Mouse (Mus musculus) lung, postnatal 0 days (tissue): Measurements from ENCODE around the gene Vmn2r86. TPM values are rescaled to one million over a fixed set of nuclear protein-coding genes. Genes with fewer than 3 reads are reported as not detected.
"Not testable (repeated sequence)": the region's sequence is repeated elsewhere in the genome, so short reads cannot be mapped to it uniquely, and the experiment has no call there.

ENCODE experiments used
- ATAC-seq: fragments of 200-750 bp; cut with Nextera tagmentation; 2 replicates; pipeline ENCODE4 v1.8.0; 2017; ENCODE audit warnings: moderate library complexity
- DNase-seq: peaks from one replicate; pipeline ENCODE4 v3.0.0-alpha.2; 2016; ENCODE audit warnings: low spot score
- H3K27ac ChIP-seq: fragments of 300-500 bp; sonication (generic); 2 replicates; pipeline ENCODE4 v1.5.1; 2014; ENCODE audit warnings: antibody characterized with exemption, mild to moderate bottlenecking, low read length, mixed read lengths
- H3K27me3 ChIP-seq: fragments of 300-500 bp; sonication (generic); replicated peaks from 2 replicates; pipeline ENCODE4 v1.6.1; 2014; ENCODE audit warnings: low read length, mixed read lengths; ENCODE audit not compliant: insufficient read depth
- H3K36me3 ChIP-seq: fragments of 300-500 bp; sonication (generic); 2 replicates; pipeline ENCODE4 v1.6.1; 2014; ENCODE audit warnings: low read length, mixed read lengths; ENCODE audit not compliant: insufficient read depth
- H3K4me1 ChIP-seq: fragments of 300-500 bp; sonication (generic); 2 replicates; pipeline ENCODE4 v1.6.1; 2014; ENCODE audit warnings: antibody characterized with exemption, low read depth, low read length, mixed read lengths; ENCODE audit not compliant: insufficient read depth
- H3K4me2 ChIP-seq: fragments of 300-500 bp; sonication (generic); replicated peaks from 2 replicates; pipeline ENCODE4 v1.6.1; 2014; ENCODE audit warnings: low read depth, mild to moderate bottlenecking, low read length, moderate library complexity, mixed read lengths
- H3K4me3 ChIP-seq: fragments of 300-500 bp; sonication (generic); 2 replicates; pipeline ENCODE4 v1.5.1; 2014; ENCODE audit warnings: low read depth, low read length
- H3K9ac ChIP-seq: fragments of 300-500 bp; sonication (generic); replicated peaks from 2 replicates; pipeline ENCODE4 v1.6.1; 2014; ENCODE audit warnings: low read depth, mild to moderate bottlenecking
- H3K9me3 ChIP-seq: fragments of 300-500 bp; sonication (generic); 2 replicates; pipeline ENCODE4 v1.6.1; 2016; ENCODE audit warnings: low read length, mixed read lengths
- CTCF ChIP-seq: IDR thresholded peaks from 2 replicates; pipeline ENCODE4 v1.5.1; 2016; ENCODE audit warnings: antibody characterized with exemption, mild to moderate bottlenecking
- EP300 ChIP-seq: IDR thresholded peaks from 2 replicates; pipeline ENCODE4 v1.6.1; 2016; ENCODE audit warnings: antibody characterized with exemption, mild to moderate bottlenecking, control low read depth
- WGBS: fragments of 180-500 bp; shearing (Covaris S2); extraction: QIAGEN DNeasy Blood & Tissue Kit; methylation state at CpG from one replicate; pipeline ENCODE4 v1.1.7; 2014; 5-methylcytosine and 5-hydroxymethylcytosine counted together
- polyA plus RNA-seq: library from polyadenylated mRNA; unstranded; fragments of >200 nt; fragmentation: Nextera tagmentation; extraction: Ambion mirVana; gene quantifications from 2 replicates; pipeline ENCODE4 v1.2.1, GENCODE M21; 2015

Vmn2r86 gene
- polyA plus RNA-seq, 1 experiment from 2014 or later: not detected

DNA sequence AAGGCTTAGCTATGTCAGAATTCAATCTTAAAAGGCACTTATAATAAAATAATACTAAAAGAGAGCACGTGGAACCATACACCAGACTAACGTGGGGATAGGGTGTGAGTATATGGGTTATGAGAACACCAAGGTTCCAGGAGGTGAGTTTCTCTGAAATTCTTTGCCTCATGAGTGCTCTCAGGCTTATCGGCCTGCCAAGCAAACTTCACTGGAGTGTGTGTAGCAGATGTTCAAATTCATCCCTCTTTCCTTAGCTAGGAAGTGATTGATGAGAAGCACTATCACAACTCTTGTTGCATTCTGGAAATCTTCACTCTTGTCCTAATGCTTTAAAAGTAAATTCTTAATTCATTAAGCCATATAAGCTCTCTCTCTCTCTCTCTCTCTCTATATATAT lies 35.4 kb downstream of the Vmn2r86 start:
- Histone ChIP-seq H3K27ac (no peak overlapping the region), H3K4me1 (no peaks in the 10 kb centered on the region), H3K9ac (no peak overlapping the region), H3K27me3 (no peaks in the 10 kb centered on the region), H3K4me3 (no peak overlapping the region), H3K9me3 (no peaks in the 10 kb centered on the region), H3K4me2 (no peak overlapping the region), H3K36me3 (no peaks in the 10 kb centered on the region)
- ATAC-seq (no peak), DNase-seq (no peak)
- WGBS: 61% methylated on average over 3 of the region's 3 CpGs
- TF ChIP-seq EP300 (no peak), CTCF (no peak)

DNA sequence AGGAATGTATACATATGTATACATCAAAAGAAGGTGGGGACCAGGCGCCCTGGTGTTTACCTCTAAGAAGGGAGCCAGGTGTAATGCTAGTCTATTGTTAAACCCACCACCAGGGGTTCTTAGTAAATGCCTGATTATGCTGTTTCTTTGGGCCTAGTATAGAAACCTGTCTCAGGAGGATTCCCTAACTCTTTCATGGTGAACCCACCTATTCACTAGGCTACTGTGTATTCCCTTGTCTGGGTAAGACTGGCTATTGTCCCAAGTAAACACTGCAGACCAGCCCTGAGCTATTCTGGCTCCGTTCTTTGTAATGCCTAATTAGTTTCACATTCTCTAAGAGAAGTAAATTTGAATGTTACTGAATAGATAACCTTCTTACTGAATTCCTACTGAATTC lies 35.9 kb downstream of the Vmn2r86 start:
- H3K9ac ChIP-seq, H3K27ac ChIP-seq, H3K9me3 ChIP-seq, DNase-seq, H3K4me1 ChIP-seq, H3K4me2 ChIP-seq, H3K27me3 ChIP-seq, H3K4me3 ChIP-seq, H3K36me3 ChIP-seq, ATAC-seq: not testable (repeated sequence)
- WGBS: 56% methylated on average over 2 of the region's 2 CpGs

DNA sequence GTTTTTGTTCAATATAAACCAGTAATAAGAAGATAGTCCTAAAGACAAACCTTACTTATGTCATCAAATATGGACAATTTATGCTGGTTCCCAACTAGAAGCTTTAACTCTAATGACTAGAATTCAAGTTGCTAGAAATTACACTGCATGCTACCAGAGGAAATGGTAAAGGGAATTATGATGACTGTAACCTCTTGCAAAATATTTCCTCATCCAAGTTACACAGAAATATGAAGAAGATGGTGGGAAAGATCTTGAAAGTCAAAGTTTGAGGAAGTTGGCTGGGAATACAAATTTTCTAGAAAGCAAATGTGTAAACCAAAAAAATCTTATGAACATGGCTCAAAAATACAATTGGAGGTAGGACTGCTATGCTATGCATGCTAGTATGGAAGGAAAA lies 39.5 kb downstream of the Vmn2r86 start:
- not testable (repeated sequence) for H3K9ac ChIP-seq, DNase-seq, H3K9me3 ChIP-seq, H3K4me2 ChIP-seq, H3K4me1 ChIP-seq, H3K4me3 ChIP-seq, H3K27me3 ChIP-seq, H3K36me3 ChIP-seq, ATAC-seq, H3K27ac ChIP-seq

DNA sequence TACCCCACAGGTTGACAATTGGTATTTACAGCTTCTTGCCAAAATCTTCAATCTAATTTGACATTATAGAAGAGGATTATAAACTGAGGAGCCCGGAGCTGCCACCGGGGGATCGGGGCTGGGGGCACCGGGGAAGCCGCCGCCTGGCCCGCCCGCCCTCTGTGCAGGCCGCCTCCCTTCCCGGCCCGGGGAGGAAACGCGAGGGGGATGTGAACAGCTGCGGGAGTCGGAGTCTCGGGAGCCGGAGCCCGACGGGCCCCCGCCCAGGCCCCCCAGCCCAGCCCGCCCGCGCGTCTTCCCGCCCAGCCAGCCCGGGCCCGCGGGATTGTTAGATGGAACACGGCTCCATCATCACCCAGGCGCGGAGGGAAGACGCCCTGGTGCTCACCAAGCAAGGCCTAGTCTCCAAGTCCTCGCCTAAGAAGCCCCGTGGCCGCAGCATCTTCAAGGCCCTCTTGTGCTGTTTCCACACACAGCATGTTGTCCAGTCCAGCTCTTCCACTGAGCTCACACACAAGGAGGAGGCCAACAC lies 43.6 kb downstream of the Vmn2r86 start:
- H3K9me3 ChIP-seq, DNase-seq, H3K4me3 ChIP-seq, H3K27me3 ChIP-seq, H3K4me1 ChIP-seq, H3K27ac ChIP-seq, H3K4me2 ChIP-seq, H3K36me3 ChIP-seq, H3K9ac ChIP-seq: not testable (repeated sequence)
- WGBS: 70% methylated on average over 11 of the region's 35 CpGs
- peak; percentile 52 for ATAC-seq

DNA sequence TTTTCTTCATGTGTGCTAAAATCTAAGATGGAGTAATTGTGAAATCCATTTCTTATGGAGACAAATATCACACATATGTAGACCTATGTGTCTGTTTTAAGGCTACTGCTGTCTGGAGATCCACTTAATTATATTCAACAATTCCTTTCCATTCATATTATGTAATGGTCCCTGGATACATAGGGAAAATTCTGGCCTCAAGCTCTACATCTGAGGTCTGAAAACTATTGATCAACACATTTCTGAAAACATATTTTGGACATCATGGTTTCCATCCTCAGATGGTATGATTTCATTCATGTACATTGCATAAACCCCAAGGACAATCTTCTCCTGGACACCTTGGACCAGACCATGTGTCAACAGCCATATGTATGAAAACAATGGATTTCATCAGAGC lies 61.6 kb downstream of the Vmn2r86 start, which contains the start of gene Vmn2r84:
Gene Vmn2r84, minus strand, starts transcription at position 101 of the 400 bp plus-strand sequence.
- no peaks in the 10 kb centered on the region for H3K27me3 ChIP-seq
- no peak within 1 kb of the TSS for H3K4me3 ChIP-seq
- no peak within 1 kb of the TSS for H3K27ac ChIP-seq
- no peaks in the 10 kb centered on the region for H3K4me1 ChIP-seq
- no peak for DNase-seq
- no peaks in the 10 kb centered on the region for H3K36me3 ChIP-seq
- H3K9ac ChIP-seq: no peak within 1 kb of the TSS
- H3K4me2 ChIP-seq: no peak within 1 kb of the TSS
- no peak for ATAC-seq
- no peak for TF ChIP-seq EP300
- TF ChIP-seq CTCF: no peak
- H3K9me3 ChIP-seq: no peaks in the 10 kb centered on the region

Other genes starting within 250 kb of the Vmn2r86 start
- gene Olfr827, start 241.6 kb downstream of the Vmn2r86 start, polyA plus RNA-seq: not detected in 2 replicates
- not detected in 2 replicates for gene Neurod4, start 175.8 kb downstream of the Vmn2r86 start, polyA plus RNA-seq
- 0.35 and 0.68 TPM in 2 replicates for gene Tespa1, start 133.2 kb downstream of the Vmn2r86 start, polyA plus RNA-seq
- gene Vmn2r84, start 61.7 kb downstream of the Vmn2r86 start, polyA plus RNA-seq: not detected in 2 replicates
- not detected in 2 replicates for gene Vmn2r85, start 26.3 kb downstream of the Vmn2r86 start, polyA plus RNA-seq
- gene Vmn2r87, start 41.3 kb upstream of the Vmn2r86 start, polyA plus RNA-seq: not detected in 2 replicates